Mouse (Mus musculus) MEL (cell line): ENCODE results near the gene Endog. TPM values are rescaled to one million over a fixed set of nuclear protein-coding genes. Genes with fewer than 3 reads are reported as not detected.

Experiments used
- DNase-seq: peaks from one replicate; pipeline ENCODE4 v3.0.0; 2011; ENCODE audit warnings: low read depth, low spot score
- H3K27ac ChIP-seq: 2 replicates; pipeline ENCODE4 v1.5.1; 2012; ENCODE audit warnings: low read depth, mild to moderate bottlenecking, control low read depth, low read length, moderate library complexity; ENCODE audit not compliant: control insufficient read depth
- H3K27me3 ChIP-seq, 2 experiments: fragments of 150-350 bp in 1 of 2; sonication (generic) in 1 of 2; 2 replicates each; pipeline ENCODE4 v1.6.1; 2012; ENCODE audit warnings: low read length in 2 of 2, mild to moderate bottlenecking in 2 of 2, improper control_type of control experiment in 1 of 2, moderate library complexity in 1 of 2; ENCODE audit not compliant: insufficient read depth in 2 of 2, control insufficient read depth in 1 of 2
- H3K36me3 ChIP-seq, 2 experiments: 2 replicates each; pipeline ENCODE4 v1.6.1; 2012 to 2014; ENCODE audit warnings: low read length in 2 of 2, improper control_type of control experiment in 1 of 2, inconsistent platforms in 1 of 2, mild to moderate bottlenecking in 1 of 2; ENCODE audit not compliant: insufficient read depth in 2 of 2, control insufficient read depth in 1 of 2
- H3K4me1 ChIP-seq, 2 experiments: fragments of 150-350 bp in 1 of 2; sonication (generic) in 1 of 2; 2 replicates each; pipeline ENCODE4 v1.6.1; 2012; ENCODE audit warnings: low read length in 2 of 2, improper control_type of control experiment in 1 of 2, mild to moderate bottlenecking in 1 of 2; ENCODE audit not compliant: insufficient read depth in 2 of 2, control insufficient read depth in 1 of 2
- H3K4me3 ChIP-seq, 2 experiments: fragments of 150-350 bp in 1 of 2; sonication (generic) in 1 of 2; 2 replicates each; pipeline ENCODE4 v1.5.1; 2012; ENCODE audit warnings: low read depth in 2 of 2, low read length in 2 of 2, mild to moderate bottlenecking in 2 of 2, moderate library complexity in 2 of 2, control low read depth in 1 of 2, improper control_type of control experiment in 1 of 2; ENCODE audit not compliant: control insufficient read depth in 1 of 2, insufficient read depth in 1 of 2
- H3K79me2 ChIP-seq: 2 replicates; pipeline ENCODE4 v1.6.1; 2012; ENCODE audit warnings: mild to moderate bottlenecking, low read length, moderate library complexity; ENCODE audit not compliant: control insufficient read depth, poor library complexity, insufficient read depth
- H3K9ac ChIP-seq: 2 replicates; pipeline ENCODE4 v1.6.1; 2012; ENCODE audit warnings: low read depth, mild to moderate bottlenecking, control low read depth, low read length, moderate library complexity; ENCODE audit not compliant: control insufficient read depth, poor library complexity, severe bottlenecking
- H3K9me3 ChIP-seq: fragments of 150-350 bp; sonication (generic); replicated peaks from 2 replicates; pipeline ENCODE4 v1.6.1; 2012; ENCODE audit warnings: mild to moderate bottlenecking, low read length, improper control_type of control experiment, moderate library complexity; ENCODE audit not compliant: insufficient read depth
- BHLHE40 ChIP-seq: IDR thresholded peaks from 2 replicates; pipeline ENCODE4 v1.6.1; 2012; ENCODE audit warnings: low read depth, mild to moderate bottlenecking, inconsistent platforms, low read length, improper control_type of control experiment, borderline replicate concordance
- CHD1 ChIP-seq: IDR thresholded peaks from 2 replicates; pipeline ENCODE4 v1.6.1; 2012; ENCODE audit warnings: low read depth, mild to moderate bottlenecking, inconsistent platforms, low read length, improper control_type of control experiment
- CHD2 ChIP-seq: IDR thresholded peaks from 2 replicates; pipeline ENCODE4 v1.6.1; 2011; ENCODE audit warnings: low read length, improper control_type of control experiment
- ELF1 ChIP-seq: IDR thresholded peaks from 2 replicates; pipeline ENCODE4 v1.6.1; 2014; ENCODE audit warnings: low read depth, mild to moderate bottlenecking, inconsistent platforms, low read length, improper control_type of control experiment, moderate library complexity
- EP300 ChIP-seq, 2 experiments: IDR thresholded peaks; 2 replicates each; pipeline ENCODE4 v1.6.1; 2011; ENCODE audit warnings: improper control_type of control experiment in 2 of 2, low read length in 2 of 2, low read depth in 1 of 2, mild to moderate bottlenecking in 1 of 2
- ETS1 ChIP-seq: IDR thresholded peaks from 2 replicates; pipeline ENCODE4 v1.6.1; 2012; ENCODE audit warnings: low read depth, mild to moderate bottlenecking, inconsistent platforms, low read length, improper control_type of control experiment, moderate library complexity
- GABPA ChIP-seq: IDR thresholded peaks from 2 replicates; pipeline ENCODE4 v1.6.1; 2012; ENCODE audit warnings: low read depth, mild to moderate bottlenecking, inconsistent platforms, low read length, improper control_type of control experiment, moderate library complexity
- JUND ChIP-seq: IDR thresholded peaks from 2 replicates; pipeline ENCODE4 v1.6.1; 2011; ENCODE audit warnings: low read depth, mild to moderate bottlenecking, improper control_type of control experiment, low read length
- MAZ ChIP-seq: IDR thresholded peaks from 2 replicates; pipeline ENCODE4 v1.6.1; 2012; ENCODE audit warnings: low read depth, mild to moderate bottlenecking, inconsistent platforms, low read length, improper control_type of control experiment
- MEF2A ChIP-seq: IDR thresholded peaks from 2 replicates; pipeline ENCODE4 v1.6.1; 2014; ENCODE audit warnings: low read depth, mild to moderate bottlenecking, inconsistent platforms, low read length, improper control_type of control experiment; ENCODE audit not compliant: poor library complexity, insufficient replicate concordance, severe bottlenecking; ENCODE audit errors: extremely low read depth
- MXI1 ChIP-seq: IDR thresholded peaks from 2 replicates; pipeline ENCODE4 v1.6.1; 2011; ENCODE audit warnings: mild to moderate bottlenecking, low read depth, low read length, improper control_type of control experiment
- MYC ChIP-seq: IDR thresholded peaks from 2 replicates; pipeline ENCODE4 v1.6.1; 2011; ENCODE audit warnings: low read depth, mild to moderate bottlenecking, low read length, improper control_type of control experiment, moderate library complexity
- POLR2AphosphoS5 ChIP-seq: IDR thresholded peaks from 2 replicates; pipeline ENCODE4 v1.6.1; 2012; ENCODE audit warnings: low read depth, borderline replicate concordance, mild to moderate bottlenecking, inconsistent platforms, low read length, moderate library complexity, mixed read lengths
- RCOR1 ChIP-seq: IDR thresholded peaks from 2 replicates; pipeline ENCODE4 v1.6.1; 2012; ENCODE audit warnings: low read depth, mild to moderate bottlenecking, inconsistent platforms, low read length, improper control_type of control experiment
- USF1 ChIP-seq: IDR thresholded peaks from 2 replicates; pipeline ENCODE4 v1.6.1; 2014; ENCODE audit warnings: low read depth, mild to moderate bottlenecking, inconsistent platforms, low read length, improper control_type of control experiment, moderate library complexity
- ZNF384 ChIP-seq: IDR thresholded peaks from 2 replicates; pipeline ENCODE4 v1.6.1; 2012; ENCODE audit warnings: low read depth, mild to moderate bottlenecking, inconsistent platforms, low read length, improper control_type of control experiment
- polyA plus RNA-seq, 2 experiments: library from polyadenylated mRNA; stranded (reverse) in 1 of 2; unstranded in 1 of 2; fragments of >175 nt in 1 of 2; fragments of >200 nt in 1 of 2; gene quantifications; 2 replicates each; pipeline versions ENCODE4 v1.2.1 to v1.2.4; 2012; ENCODE audit warnings: low replicate concordance in 2 of 2, low read depth in 1 of 2; ENCODE audit not compliant: insufficient read length in 2 of 2, insufficient read depth in 1 of 2, missing spikeins in 1 of 2
- total RNA-seq: library from RNA; depleted of rRNA; stranded (reverse); fragments of 300-350 nt; gene quantifications from 2 replicates; pipeline ENCODE4 v1.2.3, GENCODE M21; 2012

Gene Endog
- total and polyA plus RNA-seq, 3 experiments, result 19.4 to 27.2 TPM; not detected in 1

- no peaks in the 10 kb centered on the region; the same call in 1 of the 2 replicates for H3K79me2 ChIP-seq
- no peak overlapping the region for H3K4me3 ChIP-seq
- no peaks in the 10 kb centered on the region for H3K36me3 ChIP-seq
- H3K4me1 ChIP-seq, result peaks cover 3 to 4% of the 10 kb centered on the region in 2 experiments; a peak in 1 of 4 replicates
- TF ChIP-seq CHD1 (no peak), USF1 (no peak), JUND (no peak), ZNF384 (no peak), GABPA (no peak), RCOR1 (no peak), ELF1 (no peak), BHLHE40 (no peak), MAZ (no peak), MYC (no peak), ETS1 (no peak), MEF2A (no peak), MXI1 (no peak), POLR2AphosphoS5 (no peak), EP300 (IDR thresholded peaks at IDR 0.05; ENCODE audit: low read depth in 1 of 2, low read length in 2 of 2) (no peak)
- H3K27ac ChIP-seq, result no peak overlapping the region
- peaks cover 0 to 2% of the 10 kb centered on the region in 2 experiments; a peak in 1 of 4 replicates for H3K27me3 ChIP-seq
- H3K9me3 ChIP-seq, result no peaks in the 10 kb centered on the region
- DNase-seq, result no peak
- no peak overlapping the region for H3K9ac ChIP-seq
These were observed 36.6 kb downstream of the Endog start for GRCm38 (mm10) chr2:30207886-30208285.

- H3K27ac ChIP-seq, result no peak overlapping the region
- H3K27me3 ChIP-seq, result peaks cover 0 to 2% of the 10 kb centered on the region in 2 experiments; a peak in 1 of 4 replicates
- no peaks in the 10 kb centered on the region for H3K36me3 ChIP-seq
- no peaks in the 10 kb centered on the region for H3K9me3 ChIP-seq
- no peaks in the 10 kb centered on the region for H3K79me2 ChIP-seq
- no peak for DNase-seq
- TF ChIP-seq ZNF384, result no peak
- no peak for TF ChIP-seq CHD2
- H3K4me3 ChIP-seq, result no peak overlapping the region
- no peak overlapping the region for H3K9ac ChIP-seq
- no peaks in the 10 kb centered on the region for H3K4me1 ChIP-seq
These were observed 40.3 kb downstream of the Endog start for GRCm38 (mm10) chr2:30211408-30212168.
